Mouse (Mus musculus): ENCODE data around the gene Hmcn2. TPM values are rescaled to one million over a fixed set of nuclear protein-coding genes. Genes with fewer than 3 reads are reported as not detected.

Hmcn2 gene
- total and polyA plus RNA-seq, 3 experiments: 1.0 to 5.7 (median 2.1) TPM

DNA sequence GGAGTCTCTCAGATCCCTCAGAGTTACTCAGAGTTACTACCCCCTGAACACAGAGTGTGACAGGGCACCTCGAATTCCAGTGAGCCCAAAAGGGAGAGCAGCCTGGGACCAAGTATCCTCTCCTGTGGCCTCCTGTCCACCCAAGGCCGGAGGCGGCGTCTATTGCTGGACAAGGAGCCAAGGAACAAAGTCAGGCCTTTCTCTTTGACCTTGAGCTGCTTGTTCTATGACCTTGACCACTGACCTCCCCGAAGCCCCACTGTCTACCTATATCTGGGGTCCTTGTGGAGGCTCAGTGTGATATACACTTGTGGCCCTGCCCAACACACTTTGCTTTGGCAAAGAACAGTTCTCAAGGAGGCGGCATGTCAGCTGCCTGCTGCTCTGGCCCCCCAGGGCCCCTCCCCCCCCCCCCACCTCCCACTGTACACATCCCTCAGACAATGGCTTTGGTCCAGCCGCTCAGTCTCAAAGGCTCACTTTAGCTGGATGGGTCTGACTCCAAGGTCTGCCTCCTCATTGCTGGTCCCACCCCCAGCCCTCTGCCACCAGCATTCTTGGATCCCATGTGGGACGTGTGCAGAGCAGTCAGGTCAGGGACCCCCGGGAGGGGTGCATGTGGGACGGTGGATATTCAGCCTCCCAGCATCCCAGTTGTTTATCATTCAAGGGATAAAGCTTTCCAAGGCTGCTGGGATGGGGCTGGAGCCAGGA is 162.0 kb downstream of the Hmcn2 start:
- TF ChIP-seq TBP (conservative IDR thresholded peaks at IDR 0.05; ENCODE audit: low read depth, low read length) (no peak), RCOR1 (conservative IDR thresholded peaks at IDR 0.05; ENCODE audit: low read depth, low read length) (no peak), NRF1 (IDR thresholded peaks at IDR 0.05; ENCODE audit: low read depth, low read length) (no peak), USF1 (IDR thresholded peaks at IDR 0.05; ENCODE audit: low read depth, low read length) (no peak), ZMIZ1 (IDR thresholded peaks at IDR 0.05; ENCODE audit: low read depth, low read length) (no peak), MEF2A (IDR thresholded peaks at IDR 0.05; ENCODE audit: borderline replicate concordance, low read depth, low read length) (no peak), ELF1 (IDR thresholded peaks at IDR 0.05; ENCODE audit: low read depth, low read length) (no peak), MAFK (IDR thresholded peaks at IDR 0.05; ENCODE audit: insufficient replicate concordance, low read length) (no peak), TCF12 (IDR thresholded peaks at IDR 0.05; ENCODE audit: low read depth, low read length) (no peak), POLR2A (IDR thresholded peaks at IDR 0.05; ENCODE audit: low read depth, low read length) (no peak), MAZ (IDR thresholded peaks at IDR 0.05; ENCODE audit: low read depth, low read length) (no peak), KAT2A (IDR thresholded peaks at IDR 0.05; ENCODE audit: insufficient replicate concordance, low read length) (no peak)
- H3K4me1 ChIP-seq (ENCODE audit: control insufficient read depth in 1 of 2, insufficient read depth in 2 of 2): peaks cover 10 to 61% of the 10 kb centered on the region in 2 experiments
- no peak overlapping the region for H3K4me2 ChIP-seq (ENCODE audit: insufficient read depth, low read depth, poor library complexity, severe bottlenecking)
- H3K36me3 ChIP-seq (replicated peaks in 1 of 2; ENCODE audit: control insufficient read depth in 1 of 2, insufficient read depth in 1 of 2, low read length in 1 of 2): peaks cover 13 to 78% of the 10 kb centered on the region in 2 experiments
- dilution Hi-C loops (cut with MboI; ENCODE audit: extremely low pct_ligation_motif_present, extremely low pct_unique_long_range_greater_than_20kb, low sequenced_read_pairs) (no loop called here), in situ Hi-C loops (cut with MboI; ENCODE audit: low pct_ligation_motif_present, low pct_unique_long_range_greater_than_20kb, low sequenced_read_pairs) (loop anchor here (25.0 kb wide), 1 partner anchor 311 kb away; no protein-coding TSS in a partner anchor)
- H3K4me3 ChIP-seq (replicated peaks in 1 of 3; ENCODE audit: low read depth in 2 of 3, low read length in 2 of 3, poor library complexity in 1 of 3): no peak overlapping the region
- no peak for DNase-seq (ENCODE audit: extremely low read depth)
- H3K9me3 ChIP-seq (replicated peaks; ENCODE audit: low read length): peaks cover 5% of the 10 kb centered on the region
- no peaks in the 10 kb centered on the region for H3K79me2 ChIP-seq (replicated peaks; ENCODE audit: control insufficient read depth, extremely low read depth, insufficient read depth, poor library complexity, severe bottlenecking)
- H3K9ac ChIP-seq (ENCODE audit: insufficient read depth, low read depth): no peak overlapping the region
- no peak overlapping the region for H3K27ac ChIP-seq (ENCODE audit: insufficient read depth, low read depth)
- H3K27me3 ChIP-seq (replicated peaks): no peaks in the 10 kb centered on the region

DNA sequence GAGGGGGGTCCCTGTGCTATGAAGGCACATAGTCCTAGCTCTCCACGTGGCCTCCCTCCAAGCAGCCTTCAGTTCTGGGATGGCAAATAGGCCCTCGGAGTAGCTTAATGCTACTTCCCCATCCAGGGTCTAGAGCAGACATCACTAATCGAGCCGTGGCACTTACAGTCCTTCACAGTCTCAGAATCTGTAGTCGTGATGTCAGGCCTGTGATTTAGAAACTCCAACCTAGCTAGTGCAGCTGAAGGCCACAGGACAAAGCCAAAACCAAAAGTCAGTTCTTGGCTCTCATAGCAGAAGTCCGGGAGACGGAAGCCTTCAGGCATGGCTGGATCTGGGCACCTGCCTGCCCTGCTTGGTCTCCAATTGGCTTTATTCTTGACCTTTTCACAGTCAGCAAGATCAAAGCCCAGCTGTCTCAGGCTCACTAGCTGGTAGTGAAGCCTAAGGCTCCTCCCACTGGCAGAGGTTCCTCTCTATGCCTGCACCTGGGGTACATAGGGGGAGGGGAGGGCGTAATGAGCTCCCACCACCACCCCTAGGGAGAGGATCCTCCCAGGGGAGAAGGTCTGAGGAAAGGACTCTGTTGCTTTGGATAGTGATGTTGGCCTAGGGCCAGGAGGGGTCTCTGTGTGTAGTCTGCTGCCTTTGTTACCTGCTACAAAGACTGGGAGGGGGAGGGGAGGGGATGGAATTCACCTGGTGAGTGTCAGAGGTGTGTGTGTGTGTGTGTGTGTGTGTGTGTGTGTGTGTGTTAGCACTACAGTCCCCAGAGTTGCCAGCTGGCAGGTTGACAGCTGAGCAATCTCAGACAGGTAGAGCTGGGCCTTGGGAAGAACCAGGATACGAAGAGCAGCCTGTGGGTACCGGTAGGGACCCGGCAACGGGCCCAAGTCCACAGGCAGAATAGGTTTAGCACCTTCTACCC is 163.3 kb downstream of the Hmcn2 start:
- Histone ChIP-seq H3K4me2 (ENCODE audit: insufficient read depth, low read depth, poor library complexity, severe bottlenecking) (no peak overlapping the region), H3K4me3 (replicated peaks in 1 of 3; ENCODE audit: low read depth in 2 of 3, low read length in 2 of 3, poor library complexity in 1 of 3) (peak overlapping the region in 1 of 3 experiments; percentile 26), H3K27ac (ENCODE audit: insufficient read depth, low read depth) (no peak overlapping the region), H3K27me3 (replicated peaks) (no peaks in the 10 kb centered on the region), H3K4me1 (ENCODE audit: control insufficient read depth in 1 of 2, insufficient read depth in 2 of 2) (peaks cover 8 to 48% of the 10 kb centered on the region in 2 experiments), H3K9me3 (replicated peaks; ENCODE audit: low read length) (peaks cover 5% of the 10 kb centered on the region), H3K79me2 (replicated peaks; ENCODE audit: control insufficient read depth, extremely low read depth, insufficient read depth, poor library complexity, severe bottlenecking) (no peaks in the 10 kb centered on the region), H3K36me3 (replicated peaks in 1 of 2; ENCODE audit: control insufficient read depth in 1 of 2, insufficient read depth in 1 of 2, low read length in 1 of 2) (peaks cover 16 to 90% of the 10 kb centered on the region in 2 experiments), H3K9ac (ENCODE audit: insufficient read depth, low read depth) (no peak overlapping the region)
- dilution Hi-C loops (cut with MboI; ENCODE audit: extremely low pct_ligation_motif_present, extremely low pct_unique_long_range_greater_than_20kb, low sequenced_read_pairs): no loop called here
- no peak for TF ChIP-seq ZC3H11A (IDR thresholded peaks at IDR 0.05; ENCODE audit: low read depth, low read length)
- in situ Hi-C loops (cut with MboI; ENCODE audit: low pct_ligation_motif_present, low pct_unique_long_range_greater_than_20kb, low sequenced_read_pairs): loop anchor here (25.0 kb wide), 1 partner anchor 310 kb away; no protein-coding TSS in a partner anchor
- DNase-seq (ENCODE audit: extremely low read depth): peak; percentile 52
